Mouse (Mus musculus): Measurements from ENCODE around the gene Srebf2.

Srebf2 gene

GRCm38 (mm10) chr15:82158243-82159035, 11.5 kb downstream of the Srebf2 start:
- no peak for DNase-seq

- DNase-seq: no peak
Observed at GRCm38 (mm10) chr15:82159471-82159870, 12.5 kb downstream of the Srebf2 start.

- DNase-seq: no peak
Observed at GRCm38 (mm10) chr15:82160731-82161640, 14.0 kb downstream of the Srebf2 start.

- DNase-seq: peak; percentile 53
Observed at GRCm38 (mm10) chr15:82161965-82162600, 15.1 kb downstream of the Srebf2 start.

GRCm38 (mm10) chr15:82163356-82164060, 16.5 kb downstream of the Srebf2 start:
- DNase-seq: no peak

GRCm38 (mm10) chr15:82164061-82164399, 17.0 kb downstream of the Srebf2 start:
- no peak for DNase-seq

GRCm38 (mm10) chr15:82164496-82164895, 17.5 kb downstream of the Srebf2 start:
- no peak for DNase-seq

GRCm38 (mm10) chr15:82165332-82166239, 18.6 kb downstream of the Srebf2 start:
- DNase-seq: peak; percentile 92

GRCm38 (mm10) chr15:82166240-82167100, 19.5 kb downstream of the Srebf2 start:
- peak; percentile 78 for DNase-seq

GRCm38 (mm10) chr15:82167201-82168168, 20.5 kb downstream of the Srebf2 start:
- DNase-seq: no peak

GRCm38 (mm10) chr15:82169671-82170070, 22.7 kb downstream of the Srebf2 start:
- no peak for DNase-seq

GRCm38 (mm10) chr15:82170437-82171377, 23.7 kb downstream of the Srebf2 start:
- no peak for DNase-seq

GRCm38 (mm10) chr15:82172648-82173047, 25.7 kb downstream of the Srebf2 start:
- no peak for DNase-seq

GRCm38 (mm10) chr15:82175091-82175490, 28.1 kb downstream of the Srebf2 start:
- DNase-seq: no peak

GRCm38 (mm10) chr15:82177743-82178290, 30.8 kb downstream of the Srebf2 start:
- DNase-seq: no peak

GRCm38 (mm10) chr15:82181131-82181530, 34.1 kb downstream of the Srebf2 start:
- no peak for DNase-seq

GRCm38 (mm10) chr15:82182311-82182710, 35.3 kb downstream of the Srebf2 start:
- DNase-seq: no peak

- no peak for DNase-seq
Observed at GRCm38 (mm10) chr15:82183596-82183995, 36.6 kb downstream of the Srebf2 start.

All from thymus, postnatal 14 days (tissue).